Mouse (Mus musculus): ENCODE data around the gene Abr. TPM values are rescaled to one million over a fixed set of nuclear protein-coding genes. Genes with fewer than 3 reads are reported as not detected.

The Abr gene
- polyA plus RNA-seq, 1 experiment, result 161 TPM

DNA sequence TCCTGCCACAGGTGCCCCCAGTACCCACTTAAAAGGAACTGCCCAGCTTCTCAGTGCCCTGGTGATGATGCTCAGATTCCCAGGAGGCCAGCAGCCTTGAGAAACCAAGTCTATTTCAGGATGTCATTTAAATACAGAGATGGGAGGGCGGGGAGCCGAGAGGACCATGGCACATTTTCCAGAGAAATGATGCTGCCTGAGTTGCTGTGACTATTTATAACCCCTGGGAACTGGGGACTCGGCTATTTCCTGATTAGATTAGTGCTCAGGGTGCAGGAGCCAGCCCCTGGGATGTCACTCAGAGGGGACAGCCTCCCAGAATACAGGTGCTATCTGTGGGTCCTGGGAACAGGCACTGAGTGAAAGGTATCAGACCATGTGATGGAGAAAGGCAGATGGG lies 194.3 kb downstream of the Abr start:
- WGBS, result 46% methylated on average over 3 of the region's 3 CpGs
- no peak for TF ChIP-seq CTCF (IDR thresholded peaks at IDR 0.05; ENCODE audit: extremely low read depth, insufficient read length, insufficient replicate concordance, low read depth, low read length)
- no peak for TF ChIP-seq POLR2A (IDR thresholded peaks at IDR 0.05; ENCODE audit: low read depth, low read length)
- Histone ChIP-seq H3K27me3 (ENCODE audit: control insufficient read depth, insufficient read depth, low read length) (no peaks in the 10 kb centered on the region), H3K27ac (ENCODE audit: insufficient read depth, low read depth, low read length) (no peak overlapping the region), H3K4me3 (ENCODE audit: low read depth, low read length) (no peak overlapping the region), H3K36me3 (ENCODE audit: control insufficient read depth, insufficient read depth, low read length) (peaks cover 56% of the 10 kb centered on the region), H3K4me1 (ENCODE audit: control insufficient read depth, insufficient read depth, insufficient read length, low read length) (no peaks in the 10 kb centered on the region)

GRCm38 (mm10) chr11:76425749-76426148 lies 196.4 kb downstream of the Abr start:
- peaks cover 66% of the 10 kb centered on the region for H3K36me3 ChIP-seq (ENCODE audit: control insufficient read depth, insufficient read depth, low read length)
- 64% methylated on average over 6 of the region's 6 CpGs for WGBS
- TF ChIP-seq POLR2A (IDR thresholded peaks at IDR 0.05; ENCODE audit: low read depth, low read length), result no peak
- no peak for TF ChIP-seq CTCF (IDR thresholded peaks at IDR 0.05; ENCODE audit: extremely low read depth, insufficient read length, insufficient replicate concordance, low read depth, low read length)
- no peaks in the 10 kb centered on the region for H3K4me1 ChIP-seq (ENCODE audit: control insufficient read depth, insufficient read depth, insufficient read length, low read length)
- H3K27me3 ChIP-seq (ENCODE audit: control insufficient read depth, insufficient read depth, low read length), result no peaks in the 10 kb centered on the region
- no peak overlapping the region for H3K27ac ChIP-seq (ENCODE audit: insufficient read depth, low read depth, low read length)
- H3K4me3 ChIP-seq (ENCODE audit: low read depth, low read length), result no peak overlapping the region

DNA sequence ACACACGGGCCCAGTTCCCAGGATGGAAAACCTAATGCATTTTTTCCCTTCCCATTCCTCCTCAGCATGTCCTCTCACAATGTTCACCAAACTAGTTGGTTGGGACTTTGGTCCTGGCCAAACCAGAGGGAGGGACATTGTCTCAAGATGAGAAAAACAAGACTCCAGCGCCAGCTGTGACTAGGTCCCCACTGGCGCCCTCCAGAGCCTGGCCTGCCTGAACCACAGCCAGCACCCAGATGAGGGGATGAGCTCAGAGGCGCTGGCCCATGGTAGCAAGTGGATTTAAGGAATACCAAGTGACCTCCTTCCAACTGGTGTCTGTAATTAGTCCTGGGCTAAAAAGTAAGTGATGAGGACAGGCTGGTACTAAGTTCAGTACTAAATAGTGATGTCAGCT lies 201.2 kb downstream of the Abr start:
- 47% methylated on average over 4 of the region's 4 CpGs for WGBS
- Histone ChIP-seq H3K27ac (ENCODE audit: insufficient read depth, low read depth, low read length) (no peak overlapping the region), H3K36me3 (ENCODE audit: control insufficient read depth, insufficient read depth, low read length) (peaks cover 93% of the 10 kb centered on the region)

GRCm38 (mm10) chr11:76419179-76419578 lies 202.9 kb downstream of the Abr start:
- H3K4me1 ChIP-seq (ENCODE audit: control insufficient read depth, insufficient read depth, insufficient read length, low read length), result no peaks in the 10 kb centered on the region
- peaks cover 90% of the 10 kb centered on the region for H3K36me3 ChIP-seq (ENCODE audit: control insufficient read depth, insufficient read depth, low read length)
- no peak overlapping the region for H3K4me3 ChIP-seq (ENCODE audit: low read depth, low read length)
- no peak overlapping the region for H3K27ac ChIP-seq (ENCODE audit: insufficient read depth, low read depth, low read length)
- no peaks in the 10 kb centered on the region for H3K27me3 ChIP-seq (ENCODE audit: control insufficient read depth, insufficient read depth, low read length)
- no peak for TF ChIP-seq CTCF (IDR thresholded peaks at IDR 0.05; ENCODE audit: extremely low read depth, insufficient read length, insufficient replicate concordance, low read depth, low read length)
- TF ChIP-seq POLR2A (IDR thresholded peaks at IDR 0.05; ENCODE audit: low read depth, low read length), result no peak
- WGBS, result 40% methylated on average over 4 of the region's 4 CpGs

More for the DNA sequence above, 201.2 kb downstream of the Abr start:
- Histone ChIP-seq H3K4me3 (ENCODE audit: low read depth, low read length) (no peak overlapping the region), H3K4me1 (ENCODE audit: control insufficient read depth, insufficient read depth, insufficient read length, low read length) (no peaks in the 10 kb centered on the region), H3K27me3 (ENCODE audit: control insufficient read depth, insufficient read depth, low read length) (no peaks in the 10 kb centered on the region)
- TF ChIP-seq POLR2A (IDR thresholded peaks at IDR 0.05; ENCODE audit: low read depth, low read length) (no peak), CTCF (IDR thresholded peaks at IDR 0.05; ENCODE audit: extremely low read depth, insufficient read length, insufficient replicate concordance, low read depth, low read length) (no peak)

- no peak for TF ChIP-seq POLR2A (IDR thresholded peaks at IDR 0.05; ENCODE audit: low read depth, low read length)
- no peak for TF ChIP-seq CTCF (IDR thresholded peaks at IDR 0.05; ENCODE audit: extremely low read depth, insufficient read length, insufficient replicate concordance, low read depth, low read length)
- Histone ChIP-seq H3K4me3 (ENCODE audit: low read depth, low read length) (no peak overlapping the region), H3K27me3 (ENCODE audit: control insufficient read depth, insufficient read depth, low read length) (no peaks in the 10 kb centered on the region), H3K36me3 (ENCODE audit: control insufficient read depth, insufficient read depth, low read length) (peaks cover 83% of the 10 kb centered on the region), H3K4me1 (ENCODE audit: control insufficient read depth, insufficient read depth, insufficient read length, low read length) (no peaks in the 10 kb centered on the region), H3K27ac (ENCODE audit: insufficient read depth, low read depth, low read length) (no peak overlapping the region)
- 83% methylated on average over 8 of the region's 8 CpGs for WGBS
Measured at GRCm38 (mm10) chr11:76418423-76418822, 203.7 kb downstream of the Abr start.

DNA sequence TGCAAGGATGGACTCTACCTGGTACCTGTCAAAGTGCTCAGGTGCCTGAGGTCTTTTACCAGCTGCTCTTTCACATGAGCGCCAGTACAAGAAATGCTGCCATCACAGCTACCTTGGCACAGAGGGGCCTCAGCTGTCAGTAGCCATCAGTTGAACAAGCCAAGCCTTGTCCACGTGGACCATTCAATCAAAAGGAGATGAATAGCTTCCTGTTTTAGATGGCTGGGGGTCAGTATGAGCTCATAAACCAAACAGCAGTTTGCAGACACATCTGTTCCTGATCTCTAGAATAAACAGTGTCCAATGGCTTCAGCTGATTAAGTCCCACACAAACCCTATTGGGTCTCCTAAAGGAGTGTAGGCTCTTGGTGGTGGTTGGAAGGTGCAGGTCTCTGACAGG lies 206.1 kb downstream of the Abr start:
- TF ChIP-seq POLR2A (IDR thresholded peaks at IDR 0.05; ENCODE audit: low read depth, low read length) (no peak), CTCF (IDR thresholded peaks at IDR 0.05; ENCODE audit: extremely low read depth, insufficient read length, insufficient replicate concordance, low read depth, low read length) (no peak)
- no peak overlapping the region for H3K27ac ChIP-seq (ENCODE audit: insufficient read depth, low read depth, low read length)

GRCm38 (mm10) chr11:76415001-76415400 lies 207.1 kb downstream of the Abr start:
- WGBS, result 89% methylated on average over 4 of the region's 4 CpGs
- Histone ChIP-seq H3K27me3 (ENCODE audit: control insufficient read depth, insufficient read depth, low read length) (no peaks in the 10 kb centered on the region), H3K27ac (ENCODE audit: insufficient read depth, low read depth, low read length) (no peak overlapping the region), H3K36me3 (ENCODE audit: control insufficient read depth, insufficient read depth, low read length) (peaks cover 54% of the 10 kb centered on the region), H3K4me1 (ENCODE audit: control insufficient read depth, insufficient read depth, insufficient read length, low read length) (no peaks in the 10 kb centered on the region), H3K4me3 (ENCODE audit: low read depth, low read length) (no peak overlapping the region)
- TF ChIP-seq CTCF (IDR thresholded peaks at IDR 0.05; ENCODE audit: extremely low read depth, insufficient read length, insufficient replicate concordance, low read depth, low read length) (no peak), POLR2A (IDR thresholded peaks at IDR 0.05; ENCODE audit: low read depth, low read length) (no peak)

More for the DNA sequence above, 206.1 kb downstream of the Abr start:
- Histone ChIP-seq H3K4me1 (ENCODE audit: control insufficient read depth, insufficient read depth, insufficient read length, low read length) (no peaks in the 10 kb centered on the region), H3K27me3 (ENCODE audit: control insufficient read depth, insufficient read depth, low read length) (no peaks in the 10 kb centered on the region), H3K4me3 (ENCODE audit: low read depth, low read length) (no peak overlapping the region), H3K36me3 (ENCODE audit: control insufficient read depth, insufficient read depth, low read length) (peaks cover 63% of the 10 kb centered on the region)
- WGBS, result 49% methylated on average over 2 of the region's 2 CpGs
